Mouse (Mus musculus): ENCODE results near the gene Trabd. TPM values are rescaled to one million over a fixed set of nuclear protein-coding genes. Genes with fewer than 3 reads are reported as not detected.

Trabd gene
- polyA plus RNA-seq, 1 experiment: 68.2 TPM

GRCm38 (mm10) chr15:89076156-89076731 is 1.3 kb downstream of the Trabd start:
- Histone ChIP-seq H3K79me2 (ENCODE audit: control insufficient read depth, insufficient read depth) (peaks cover 44% of the 10 kb centered on the region), H3ac (ENCODE audit: control insufficient read depth, insufficient read length) (peak overlapping the region; percentile 68), H3K4me3 (peak overlapping the region; percentile 87), H3K4me2 (ENCODE audit: low read depth) (peak overlapping the region; percentile 88), H3K27me3 (ENCODE audit: control insufficient read depth, insufficient read depth, insufficient read length) (no peaks in the 10 kb centered on the region), H3K36me3 (ENCODE audit: control insufficient read depth, insufficient read depth) (no peaks in the 10 kb centered on the region)
- no peak for TF ChIP-seq POLR2AphosphoS2 (IDR thresholded peaks at IDR 0.05; ENCODE audit: insufficient read length, low read depth)
- TF ChIP-seq SRF (IDR thresholded peaks at IDR 0.05; ENCODE audit: control insufficient read depth, insufficient read length, low read depth): no peak
- peak; percentile 55 to 85 (median 83) for TF ChIP-seq MYOD1 (IDR thresholded peaks at IDR 0.05; ENCODE audit: control insufficient read depth in 1 of 3, insufficient read length in 2 of 3, low read depth in 2 of 3)
- no peak for TF ChIP-seq MAX (IDR thresholded peaks at IDR 0.05; ENCODE audit: low read depth)
- TF ChIP-seq CEBPB (IDR thresholded peaks at IDR 0.05; ENCODE audit: insufficient read depth, poor library complexity, severe bottlenecking): no peak
- peak; percentile 54 to 79 (median 59) for TF ChIP-seq MYOG (IDR thresholded peaks at IDR 0.05; ENCODE audit: control insufficient read depth in 1 of 3, insufficient read depth in 1 of 3, insufficient read length in 2 of 3, low read depth in 2 of 3)
- no peak for TF ChIP-seq E2F4 (IDR thresholded peaks at IDR 0.05; ENCODE audit: insufficient read depth)

GRCm38 (mm10) chr15:89078208-89078836 is 3.4 kb downstream of the Trabd start:
- Histone ChIP-seq H3K4me2 (ENCODE audit: low read depth) (peak overlapping the region; percentile 88), H3K4me3 (peak overlapping the region; percentile 87), H3ac (ENCODE audit: control insufficient read depth, insufficient read length) (no peak overlapping the region), H3K36me3 (ENCODE audit: control insufficient read depth, insufficient read depth) (peaks cover 10% of the 10 kb centered on the region), H3K79me2 (ENCODE audit: control insufficient read depth, insufficient read depth) (peaks cover 44% of the 10 kb centered on the region), H3K27me3 (ENCODE audit: control insufficient read depth, insufficient read depth, insufficient read length) (no peaks in the 10 kb centered on the region)
- TF ChIP-seq USF1 (IDR thresholded peaks at IDR 0.05; ENCODE audit: low read depth) (no peak), TCF3 (IDR thresholded peaks at IDR 0.05; ENCODE audit: insufficient read length, low read depth) (no peak)

DNA sequence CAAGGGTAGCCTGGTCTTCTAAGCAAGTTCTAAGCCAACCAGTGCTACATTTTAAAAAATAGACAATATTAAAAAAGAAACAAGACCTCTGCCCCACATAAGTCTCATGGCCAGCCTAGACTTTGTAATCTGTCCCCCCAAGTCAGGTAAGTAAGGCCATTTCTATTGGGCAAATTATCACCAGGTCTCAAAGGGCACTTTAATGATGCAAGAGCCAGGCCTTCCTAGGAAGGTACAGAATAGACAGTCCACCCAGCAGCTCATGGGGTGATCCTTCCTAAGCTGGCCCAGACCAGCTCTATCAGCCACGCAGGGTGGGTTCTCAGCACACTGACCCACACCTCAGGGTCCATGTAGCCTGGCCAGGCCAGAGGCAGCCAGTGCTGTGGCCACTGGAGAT is 9.0 kb downstream of the Trabd start:
- Histone ChIP-seq H3K36me3 (ENCODE audit: control insufficient read depth, insufficient read depth) (peaks cover 30% of the 10 kb centered on the region), H3ac (ENCODE audit: control insufficient read depth, insufficient read length) (no peak overlapping the region), H3K79me2 (ENCODE audit: control insufficient read depth, insufficient read depth) (peaks cover 15% of the 10 kb centered on the region), H3K27me3 (ENCODE audit: control insufficient read depth, insufficient read depth, insufficient read length) (no peaks in the 10 kb centered on the region), H3K4me3 (no peak overlapping the region), H3K4me2 (ENCODE audit: low read depth) (no peak overlapping the region)
- no peak for TF ChIP-seq SRF (IDR thresholded peaks at IDR 0.05; ENCODE audit: control insufficient read depth, insufficient read length, low read depth)
- TF ChIP-seq E2F4 (IDR thresholded peaks at IDR 0.05; ENCODE audit: insufficient read depth): no peak
- TF ChIP-seq REST (IDR thresholded peaks at IDR 0.05; ENCODE audit: insufficient read depth, insufficient read length): no peak
- TF ChIP-seq MYOD1 (IDR thresholded peaks at IDR 0.05; ENCODE audit: control insufficient read depth in 1 of 3, insufficient read length in 2 of 3, low read depth in 2 of 3): no peak
- no peak for TF ChIP-seq TCF12 (IDR thresholded peaks at IDR 0.05; ENCODE audit: insufficient read depth, poor library complexity, severe bottlenecking)
- TF ChIP-seq TCF3 (IDR thresholded peaks at IDR 0.05; ENCODE audit: insufficient read length, low read depth): no peak

DNA sequence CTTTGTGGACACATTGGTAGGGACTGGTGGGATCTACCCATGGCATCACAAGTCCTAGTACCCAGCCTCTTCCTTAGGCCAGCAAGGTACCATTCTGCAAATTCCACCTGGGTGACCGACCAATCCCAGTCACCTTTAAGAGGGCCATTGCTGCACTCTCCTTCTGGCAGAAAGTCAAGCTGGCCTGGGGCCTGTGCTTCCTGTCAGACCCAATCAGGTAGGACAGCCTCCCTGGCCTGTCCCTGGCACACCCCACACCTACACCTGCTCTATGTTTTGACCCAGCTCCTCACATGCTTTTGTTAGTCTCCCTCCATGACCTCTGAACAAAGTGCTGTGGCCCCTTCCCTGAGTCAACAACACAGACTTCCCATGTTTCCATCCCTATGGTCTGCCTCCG is 9.9 kb downstream of the Trabd start:
- Histone ChIP-seq H3K27me3 (ENCODE audit: control insufficient read depth, insufficient read depth, insufficient read length) (no peaks in the 10 kb centered on the region), H3ac (ENCODE audit: control insufficient read depth, insufficient read length) (no peak overlapping the region), H3K4me2 (ENCODE audit: low read depth) (no peak overlapping the region), H3K36me3 (ENCODE audit: control insufficient read depth, insufficient read depth) (peaks cover 30% of the 10 kb centered on the region), H3K4me3 (no peak overlapping the region), H3K79me2 (ENCODE audit: control insufficient read depth, insufficient read depth) (peaks cover 10% of the 10 kb centered on the region)
- TF ChIP-seq MYOG (IDR thresholded peaks at IDR 0.05; ENCODE audit: control insufficient read depth in 1 of 3, insufficient read depth in 1 of 3, insufficient read length in 2 of 3, low read depth in 2 of 3) (no peak), POLR2A (IDR thresholded peaks at IDR 0.05; ENCODE audit: insufficient read length, low read depth) (no peak), MAX (IDR thresholded peaks at IDR 0.05; ENCODE audit: low read depth) (no peak), E2F4 (IDR thresholded peaks at IDR 0.05; ENCODE audit: insufficient read depth) (no peak), USF1 (IDR thresholded peaks at IDR 0.05; ENCODE audit: low read depth) (no peak), TCF12 (IDR thresholded peaks at IDR 0.05; ENCODE audit: insufficient read depth, poor library complexity, severe bottlenecking) (no peak), CEBPB (IDR thresholded peaks at IDR 0.05; ENCODE audit: insufficient read depth, poor library complexity, severe bottlenecking) (no peak), MYOD1 (IDR thresholded peaks at IDR 0.05; ENCODE audit: control insufficient read depth in 1 of 3, insufficient read length in 2 of 3, low read depth in 2 of 3) (no peak), TCF3 (IDR thresholded peaks at IDR 0.05; ENCODE audit: insufficient read length, low read depth) (no peak), POLR2AphosphoS2 (IDR thresholded peaks at IDR 0.05; ENCODE audit: insufficient read length, low read depth) (no peak), SRF (IDR thresholded peaks at IDR 0.05; ENCODE audit: control insufficient read depth, insufficient read length, low read depth) (no peak), REST (IDR thresholded peaks at IDR 0.05; ENCODE audit: insufficient read depth, insufficient read length) (no peak)

GRCm38 (mm10) chr15:89088607-89089247 is 13.8 kb downstream of the Trabd start, which contains the start of gene Selenoo:
Gene Selenoo, plus strand, starts transcription at chr15:89089084.
- TF ChIP-seq CEBPB (IDR thresholded peaks at IDR 0.05; ENCODE audit: insufficient read depth, poor library complexity, severe bottlenecking) (no peak), POLR2A (IDR thresholded peaks at IDR 0.05; ENCODE audit: insufficient read length, low read depth) (peak; percentile 99), POLR2AphosphoS2 (IDR thresholded peaks at IDR 0.05; ENCODE audit: insufficient read length, low read depth) (peak; percentile 98), REST (IDR thresholded peaks at IDR 0.05; ENCODE audit: insufficient read depth, insufficient read length) (peak; percentile 12), E2F4 (IDR thresholded peaks at IDR 0.05; ENCODE audit: insufficient read depth) (no peak), TCF3 (IDR thresholded peaks at IDR 0.05; ENCODE audit: insufficient read length, low read depth) (peak; percentile 30), SRF (IDR thresholded peaks at IDR 0.05; ENCODE audit: control insufficient read depth, insufficient read length, low read depth) (no peak), MAX (IDR thresholded peaks at IDR 0.05; ENCODE audit: low read depth) (no peak), MYOG (IDR thresholded peaks at IDR 0.05; ENCODE audit: control insufficient read depth in 1 of 3, insufficient read depth in 1 of 3, insufficient read length in 2 of 3, low read depth in 2 of 3) (peak in 1 of 3 experiments; percentile 30), MYOD1 (IDR thresholded peaks at IDR 0.05; ENCODE audit: control insufficient read depth in 1 of 3, insufficient read length in 2 of 3, low read depth in 2 of 3) (peak in 1 of 3 experiments; percentile 31), USF1 (IDR thresholded peaks at IDR 0.05; ENCODE audit: low read depth) (no peak)
- Histone ChIP-seq H3K4me3 (peak within 1 kb of the TSS; percentile 43), H3K36me3 (ENCODE audit: control insufficient read depth, insufficient read depth) (peaks cover 23% of the 10 kb centered on the region), H3K27me3 (ENCODE audit: control insufficient read depth, insufficient read depth, insufficient read length) (no peaks in the 10 kb centered on the region), H3ac (ENCODE audit: control insufficient read depth, insufficient read length) (peak within 1 kb of the TSS; percentile 86), H3K79me2 (ENCODE audit: control insufficient read depth, insufficient read depth) (peaks cover 8% of the 10 kb centered on the region), H3K4me2 (ENCODE audit: low read depth) (peak within 1 kb of the TSS; percentile 99)

All from myocyte (in vitro differentiated cells).